Mouse (Mus musculus): Measurements from ENCODE around the gene Ankrd13c. TPM values are rescaled to one million over a fixed set of nuclear protein-coding genes. Genes with fewer than 3 reads are reported as not detected.
A peak's percentile ranks its signal among the peaks of the same experiment; 100 is the strongest.

Gene Ankrd13c
- total RNA-seq, 1 experiment: 33.7 TPM

GRCm38 (mm10) chr3:157908166-157908565 is 38.9 kb upstream of the Ankrd13c start:
- Histone ChIP-seq H3K9me3 (ENCODE audit: control insufficient read depth, insufficient read depth, low read depth, low read length) (no peaks in the 10 kb centered on the region), H3K9ac (ENCODE audit: insufficient read depth, low read depth, low read length, poor library complexity, severe bottlenecking) (no peak overlapping the region), H3K4me3 (ENCODE audit: insufficient read depth in 1 of 2, low read depth in 1 of 2, low read length in 2 of 2, poor library complexity in 1 of 2, severe bottlenecking in 1 of 2) (no peak overlapping the region), H3K36me3 (ENCODE audit: control insufficient read depth, insufficient read depth, low read length, poor library complexity, severe bottlenecking) (peaks cover 20% of the 10 kb centered on the region), H3K27ac (ENCODE audit: insufficient read depth, low read depth, low read length, poor library complexity, severe bottlenecking) (no peak overlapping the region), H3K4me1 (ENCODE audit: control insufficient read depth in 2 of 2, insufficient read depth in 2 of 2, low read length in 2 of 2, poor library complexity in 1 of 2) (peaks cover 0 to 5% of the 10 kb centered on the region in 2 experiments; a peak in 1 of 4 replicates)
- in situ Hi-C loops (cut with MboI; ENCODE audit: low sequenced_read_pairs in 2 of 2, unreplicated experiment in 2 of 2): no loop called here
- DNase-seq (ENCODE audit: low read depth, low spot score): no peak
- TF ChIP-seq ZNF384 (IDR thresholded peaks at IDR 0.05; ENCODE audit: low read depth, low read length) (no peak), ZC3H11A (IDR thresholded peaks at IDR 0.05; ENCODE audit: borderline replicate concordance, low read depth, low read length) (no peak), CHD2 (IDR thresholded peaks at IDR 0.05; ENCODE audit: low read depth, low read length) (no peak), MAFK (IDR thresholded peaks at IDR 0.05; ENCODE audit: insufficient read depth, low read depth, low read length) (no peak), HCFC1 (IDR thresholded peaks at IDR 0.05; ENCODE audit: borderline replicate concordance, insufficient read depth, low read length) (no peak)

GRCm38 (mm10) chr3:157910262-157910661 is 36.8 kb upstream of the Ankrd13c start:
- in situ Hi-C loops (cut with MboI; ENCODE audit: low sequenced_read_pairs in 2 of 2, unreplicated experiment in 2 of 2): no loop called here
- Histone ChIP-seq H3K4me1 (ENCODE audit: control insufficient read depth in 2 of 2, insufficient read depth in 2 of 2, low read length in 2 of 2, poor library complexity in 1 of 2) (no peaks in the 10 kb centered on the region), H3K9me3 (ENCODE audit: control insufficient read depth, insufficient read depth, low read depth, low read length) (no peaks in the 10 kb centered on the region), H3K27ac (ENCODE audit: insufficient read depth, low read depth, low read length, poor library complexity, severe bottlenecking) (no peak overlapping the region), H3K9ac (ENCODE audit: insufficient read depth, low read depth, low read length, poor library complexity, severe bottlenecking) (no peak overlapping the region), H3K36me3 (ENCODE audit: control insufficient read depth, insufficient read depth, low read length, poor library complexity, severe bottlenecking) (peaks cover 18% of the 10 kb centered on the region), H3K4me3 (ENCODE audit: insufficient read depth in 1 of 2, low read depth in 1 of 2, low read length in 2 of 2, poor library complexity in 1 of 2, severe bottlenecking in 1 of 2) (no peak overlapping the region)
- no peak for TF ChIP-seq ZC3H11A (IDR thresholded peaks at IDR 0.05; ENCODE audit: borderline replicate concordance, low read depth, low read length)
- no peak for DNase-seq (ENCODE audit: low read depth, low spot score)

- Histone ChIP-seq H3K9ac (ENCODE audit: insufficient read depth, low read depth, low read length, poor library complexity, severe bottlenecking) (no peak overlapping the region), H3K36me3 (ENCODE audit: control insufficient read depth, insufficient read depth, low read length, poor library complexity, severe bottlenecking) (peaks cover 10% of the 10 kb centered on the region), H3K9me3 (ENCODE audit: control insufficient read depth, insufficient read depth, low read depth, low read length) (no peaks in the 10 kb centered on the region), H3K4me3 (ENCODE audit: insufficient read depth in 1 of 2, low read depth in 1 of 2, low read length in 2 of 2, poor library complexity in 1 of 2, severe bottlenecking in 1 of 2) (no peak overlapping the region), H3K4me1 (ENCODE audit: control insufficient read depth in 2 of 2, insufficient read depth in 2 of 2, low read length in 2 of 2, poor library complexity in 1 of 2) (no peaks in the 10 kb centered on the region), H3K27ac (ENCODE audit: insufficient read depth, low read depth, low read length, poor library complexity, severe bottlenecking) (no peak overlapping the region)
- in situ Hi-C loops (cut with MboI; ENCODE audit: low sequenced_read_pairs in 2 of 2, unreplicated experiment in 2 of 2): no loop called here
- TF ChIP-seq CHD2 (IDR thresholded peaks at IDR 0.05; ENCODE audit: low read depth, low read length) (no peak), ZNF384 (IDR thresholded peaks at IDR 0.05; ENCODE audit: low read depth, low read length) (no peak)
- no peak for DNase-seq (ENCODE audit: low read depth, low spot score)
Observed at GRCm38 (mm10) chr3:157912155-157912554, 34.9 kb upstream of the Ankrd13c start.

GRCm38 (mm10) chr3:157916336-157916735 is 30.7 kb upstream of the Ankrd13c start:
- H3K27ac ChIP-seq (ENCODE audit: insufficient read depth, low read depth, low read length, poor library complexity, severe bottlenecking): no peak overlapping the region
- H3K4me1 ChIP-seq (ENCODE audit: control insufficient read depth in 2 of 2, insufficient read depth in 2 of 2, low read length in 2 of 2, poor library complexity in 1 of 2): peaks cover 0 to 4% of the 10 kb centered on the region in 2 experiments; a peak in 2 of 4 replicates
- H3K9me3 ChIP-seq (ENCODE audit: control insufficient read depth, insufficient read depth, low read depth, low read length): no peaks in the 10 kb centered on the region
- H3K36me3 ChIP-seq (ENCODE audit: control insufficient read depth, insufficient read depth, low read length, poor library complexity, severe bottlenecking): peaks cover 13% of the 10 kb centered on the region
- no peak for DNase-seq (ENCODE audit: low read depth, low spot score)
- no peak overlapping the region for H3K9ac ChIP-seq (ENCODE audit: insufficient read depth, low read depth, low read length, poor library complexity, severe bottlenecking)
- in situ Hi-C loops (cut with MboI; ENCODE audit: low sequenced_read_pairs in 2 of 2, unreplicated experiment in 2 of 2): no loop called here
- H3K4me3 ChIP-seq (ENCODE audit: insufficient read depth in 1 of 2, low read depth in 1 of 2, low read length in 2 of 2, poor library complexity in 1 of 2, severe bottlenecking in 1 of 2): no peak overlapping the region
- TF ChIP-seq ZC3H11A (IDR thresholded peaks at IDR 0.05; ENCODE audit: borderline replicate concordance, low read depth, low read length): no peak
- no peak for TF ChIP-seq ZNF384 (IDR thresholded peaks at IDR 0.05; ENCODE audit: low read depth, low read length)
- TF ChIP-seq CHD2 (IDR thresholded peaks at IDR 0.05; ENCODE audit: low read depth, low read length): no peak
- TF ChIP-seq MAFK (IDR thresholded peaks at IDR 0.05; ENCODE audit: insufficient read depth, low read depth, low read length): no peak
- no peak for TF ChIP-seq HCFC1 (IDR thresholded peaks at IDR 0.05; ENCODE audit: borderline replicate concordance, insufficient read depth, low read length)

- H3K4me3 ChIP-seq (ENCODE audit: insufficient read depth in 1 of 2, low read depth in 1 of 2, low read length in 2 of 2, poor library complexity in 1 of 2, severe bottlenecking in 1 of 2): no peak overlapping the region
- no peak for TF ChIP-seq MAFK (IDR thresholded peaks at IDR 0.05; ENCODE audit: insufficient read depth, low read depth, low read length)
- TF ChIP-seq ZC3H11A (IDR thresholded peaks at IDR 0.05; ENCODE audit: borderline replicate concordance, low read depth, low read length): no peak
- TF ChIP-seq CHD2 (IDR thresholded peaks at IDR 0.05; ENCODE audit: low read depth, low read length): no peak
- no peak for TF ChIP-seq ZNF384 (IDR thresholded peaks at IDR 0.05; ENCODE audit: low read depth, low read length)
- TF ChIP-seq HCFC1 (IDR thresholded peaks at IDR 0.05; ENCODE audit: borderline replicate concordance, insufficient read depth, low read length): no peak
- no peak overlapping the region for H3K9ac ChIP-seq (ENCODE audit: insufficient read depth, low read depth, low read length, poor library complexity, severe bottlenecking)
- H3K27ac ChIP-seq (ENCODE audit: insufficient read depth, low read depth, low read length, poor library complexity, severe bottlenecking): peak overlapping the region; percentile 75
- H3K36me3 ChIP-seq (ENCODE audit: control insufficient read depth, insufficient read depth, low read length, poor library complexity, severe bottlenecking): peaks cover 6% of the 10 kb centered on the region
- in situ Hi-C loops (cut with MboI; ENCODE audit: low sequenced_read_pairs in 2 of 2, unreplicated experiment in 2 of 2): no loop called here
- H3K9me3 ChIP-seq (ENCODE audit: control insufficient read depth, insufficient read depth, low read depth, low read length): no peaks in the 10 kb centered on the region
- no peak for DNase-seq (ENCODE audit: low read depth, low spot score)
- peaks cover 0 to 5% of the 10 kb centered on the region in 2 experiments; a peak in 2 of 4 replicates for H3K4me1 ChIP-seq (ENCODE audit: control insufficient read depth in 2 of 2, insufficient read depth in 2 of 2, low read length in 2 of 2, poor library complexity in 1 of 2)
Observed at GRCm38 (mm10) chr3:157921376-157921775, 25.7 kb upstream of the Ankrd13c start.

Data from ES-E14 (cell line).